Mouse (Mus musculus) liver, embryonic 15.5 days (tissue): ENCODE measurements around the gene Rtl8a. TPM values are rescaled to one million over a fixed set of nuclear protein-coding genes. Genes with fewer than 3 reads are reported as not detected.

Experiments used
- polyA plus RNA-seq: library from polyadenylated mRNA; unstranded; fragments of >200 nt; fragmentation: Nextera tagmentation; extraction: Ambion mirVana; gene quantifications from 2 replicates; pipeline ENCODE4 v1.2.1, GENCODE M21; 2015

The Rtl8a gene
- polyA plus RNA-seq, 1 experiment from 2014 or later: 5.3 TPM

Other genes with a start within 250 kb of the Rtl8a start
- not detected in 2 replicates for gene Etd, start 208.8 kb downstream of the Rtl8a start, polyA plus RNA-seq
- 2.2 and 3.1 TPM in 2 replicates for gene Rtl8c, start 35.6 kb downstream of the Rtl8a start, polyA plus RNA-seq
- not detected in 2 replicates for gene Gm14597, start 34.7 kb downstream of the Rtl8a start, polyA plus RNA-seq
- 5.7 and 6.7 TPM in 2 replicates for gene Rtl8b, start 26.7 kb upstream of the Rtl8a start, polyA plus RNA-seq
- gene 4930502E18Rik, start 81.1 kb upstream of the Rtl8a start, polyA plus RNA-seq: 0.06 and 0.10 TPM in 2 replicates
- gene 1700013H16Rik, start 114.1 kb upstream of the Rtl8a start, polyA plus RNA-seq: not detected in 2 replicates
- gene Zfp36l3, start 132.7 kb upstream of the Rtl8a start, polyA plus RNA-seq: not detected in 2 replicates
- gene Xlr, start 154.0 kb upstream of the Rtl8a start, polyA plus RNA-seq: 1.8 and 2.6 TPM in 2 replicates